Mouse (Mus musculus): ENCODE measurements at regions not wholly inside any gene's neighbourhood (a gene's known extent, or its start where the extent isn't known, plus 50 kb on each side); places are given as distances from the start of the nearest gene placed in this dataset.

DNA sequence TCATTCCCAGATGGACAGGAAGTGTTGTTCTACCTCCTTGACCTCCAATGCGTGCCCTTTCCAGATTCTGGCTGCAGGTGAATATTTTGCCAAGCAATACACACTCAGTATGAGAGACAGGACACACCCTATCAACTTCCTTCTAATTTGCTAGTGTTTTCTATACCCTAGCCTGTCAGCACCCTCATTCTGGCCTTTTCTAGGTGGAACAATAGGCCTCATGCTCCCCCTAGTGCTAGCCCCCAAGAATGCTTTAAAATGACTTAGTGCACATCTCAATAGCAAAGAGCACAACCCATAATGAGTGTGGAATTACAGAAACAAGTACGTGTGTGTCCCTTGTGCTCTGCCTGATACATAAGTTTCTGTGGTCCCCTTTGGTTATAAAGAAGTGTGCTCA, 161.1 kb downstream of the Ibtk start:
- WGBS = 47% methylated on average over 2 of the region's 2 CpGs
- no peak overlapping the region for H3K4me3 ChIP-seq

DNA sequence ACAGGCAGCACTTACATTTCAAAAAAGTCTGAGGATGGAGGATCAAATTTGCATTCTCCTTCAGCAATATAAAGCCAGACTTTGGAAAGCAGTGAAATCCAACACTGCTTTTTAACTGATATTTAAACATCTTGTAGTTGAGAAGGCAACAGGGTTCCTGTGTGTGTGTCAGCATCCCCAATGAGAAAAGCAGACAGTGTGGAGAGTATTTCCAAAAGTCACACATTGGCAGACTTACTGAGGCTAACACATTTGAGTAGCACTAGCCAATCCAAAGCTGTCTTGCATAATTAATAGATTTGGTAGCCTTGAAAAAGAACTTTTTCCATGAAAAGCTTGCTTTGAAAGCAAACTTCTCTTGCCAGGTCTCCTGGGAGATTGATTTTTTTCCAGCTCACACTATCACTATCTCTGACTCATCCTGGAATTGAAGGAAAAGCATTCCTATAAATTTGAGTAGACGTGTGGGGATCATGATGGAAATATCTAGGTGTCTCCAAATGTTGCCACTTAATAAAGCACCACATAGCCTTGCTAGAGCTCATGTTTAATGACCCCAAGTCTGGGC, 168.0 kb downstream of the Ibtk start:
- no peak for ATAC-seq (ENCODE audit: extremely low read depth, insufficient number of reproducible peaks, low FRiP score, low TSS enrichment)
- Histone ChIP-seq H3K4me1 (no peaks in the 10 kb centered on the region; the same call in 1 of the 2 replicates), H3K9me3 (peaks cover 8% of the 10 kb centered on the region), H3K27ac (replicated peaks) (no peak overlapping the region), H3K36me3 (0 out of 2 replicates have a peak, but pooled peaks cover 5% of the 10 kb centered on the region), H3K9ac (no peak overlapping the region), H3K4me2 (no peak overlapping the region), H3K27me3 (replicated peaks) (no peaks in the 10 kb centered on the region), H3K4me3 (no peak overlapping the region)
- 37% methylated on average over 1 of the region's 1 CpGs for WGBS

More for the DNA sequence above, 161.1 kb downstream of the Ibtk start:
- H3K4me2 ChIP-seq = no peak overlapping the region
- peaks cover 8% of the 10 kb centered on the region for H3K9me3 ChIP-seq
- no peak for ATAC-seq (ENCODE audit: extremely low read depth, insufficient number of reproducible peaks, low FRiP score, low TSS enrichment)
- H3K27me3 ChIP-seq (replicated peaks) = no peaks in the 10 kb centered on the region
- H3K36me3 ChIP-seq = 0 out of 2 replicates have a peak, but pooled peaks cover 5% of the 10 kb centered on the region
- no peak overlapping the region for H3K9ac ChIP-seq
- peaks cover 13% of the 10 kb centered on the region for H3K4me1 ChIP-seq
- no peak overlapping the region for H3K27ac ChIP-seq (replicated peaks)

DNA sequence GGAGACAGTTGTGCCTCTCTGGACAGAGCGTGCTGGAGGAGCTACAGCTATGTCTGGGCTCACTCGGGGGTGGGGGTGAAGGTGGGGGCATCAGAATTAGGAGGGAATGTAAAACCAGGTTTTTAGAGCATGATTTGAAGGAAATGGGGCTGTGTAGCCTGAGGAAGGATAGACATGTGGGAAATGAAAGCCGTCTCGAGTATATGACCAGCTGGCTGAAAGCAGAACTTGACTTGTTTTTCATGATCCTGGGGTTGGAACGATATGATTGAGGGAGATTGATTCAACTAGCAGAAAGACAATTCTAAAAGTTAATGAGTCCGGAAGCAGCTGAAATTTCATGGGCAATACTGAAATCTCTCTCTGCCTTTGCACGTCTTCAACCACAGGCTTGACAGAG, 171.3 kb downstream of the Ibtk start:
- WGBS = 85% methylated on average over 7 of the region's 7 CpGs

DNA sequence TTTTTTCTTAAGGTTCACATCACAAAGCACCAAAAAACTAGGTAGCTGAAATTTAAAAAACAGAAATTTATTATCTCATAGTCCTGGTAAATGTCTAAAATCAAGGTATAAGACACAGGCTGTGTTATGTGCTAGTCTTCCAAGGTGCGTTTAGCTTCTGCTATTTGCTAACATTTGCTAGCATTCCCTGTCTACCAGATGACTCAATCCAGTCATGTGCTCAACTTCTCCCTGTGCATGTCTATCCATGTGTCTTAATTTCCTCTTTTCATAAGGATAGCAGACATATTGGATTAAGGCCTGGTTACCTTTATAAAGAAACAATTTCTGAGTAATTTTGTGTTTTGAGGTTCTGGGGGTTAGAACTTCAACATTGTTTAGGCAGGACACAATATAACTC, 171.8 kb downstream of the Ibtk start:
- no peak overlapping the region for H3K4me2 ChIP-seq
- no peak overlapping the region for H3K9ac ChIP-seq
- no peak for ATAC-seq (ENCODE audit: extremely low read depth, insufficient number of reproducible peaks, low FRiP score, low TSS enrichment)
- no peaks in the 10 kb centered on the region for H3K36me3 ChIP-seq
- no peaks in the 10 kb centered on the region for H3K9me3 ChIP-seq
- H3K27ac ChIP-seq (replicated peaks) = no peak overlapping the region
- WGBS = 83% methylated on average over 1 of the region's 1 CpGs
- no peak overlapping the region for H3K4me3 ChIP-seq
- no peaks in the 10 kb centered on the region; the same call in 1 of the 2 replicates for H3K4me1 ChIP-seq
- H3K27me3 ChIP-seq (replicated peaks) = no peaks in the 10 kb centered on the region

More for the DNA sequence above, 171.3 kb downstream of the Ibtk start:
- Histone ChIP-seq H3K4me1 (no peaks in the 10 kb centered on the region; the same call in 1 of the 2 replicates), H3K4me3 (no peak overlapping the region), H3K27ac (replicated peaks) (no peak overlapping the region), H3K27me3 (replicated peaks) (no peaks in the 10 kb centered on the region), H3K9ac (no peak overlapping the region), H3K4me2 (no peak overlapping the region), H3K9me3 (no peaks in the 10 kb centered on the region), H3K36me3 (no peaks in the 10 kb centered on the region)
- ATAC-seq (ENCODE audit: extremely low read depth, insufficient number of reproducible peaks, low FRiP score, low TSS enrichment) = no peak

DNA sequence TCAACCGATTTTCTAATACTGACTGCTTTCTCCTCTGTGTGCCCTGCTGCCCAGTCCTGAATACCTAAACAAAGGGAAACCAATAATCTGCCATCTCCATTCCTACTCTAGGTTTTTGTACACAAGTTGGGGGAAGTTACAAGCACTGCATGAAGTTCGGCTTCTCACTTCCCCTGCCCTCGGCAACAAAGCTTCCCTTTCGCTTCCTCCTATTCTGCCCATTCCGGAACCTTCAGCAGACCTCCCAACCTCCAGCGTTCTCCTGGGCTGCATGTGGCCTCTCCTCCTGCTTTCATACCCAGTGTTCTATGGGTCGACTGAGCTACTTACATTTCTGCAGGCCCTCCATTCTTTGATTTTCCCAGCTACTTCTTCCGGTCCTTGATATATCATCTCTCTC, 180.3 kb downstream of the Ibtk start:
- no peak overlapping the region for H3K27ac ChIP-seq (replicated peaks)
- 78% methylated on average over 8 of the region's 8 CpGs for WGBS

DNA sequence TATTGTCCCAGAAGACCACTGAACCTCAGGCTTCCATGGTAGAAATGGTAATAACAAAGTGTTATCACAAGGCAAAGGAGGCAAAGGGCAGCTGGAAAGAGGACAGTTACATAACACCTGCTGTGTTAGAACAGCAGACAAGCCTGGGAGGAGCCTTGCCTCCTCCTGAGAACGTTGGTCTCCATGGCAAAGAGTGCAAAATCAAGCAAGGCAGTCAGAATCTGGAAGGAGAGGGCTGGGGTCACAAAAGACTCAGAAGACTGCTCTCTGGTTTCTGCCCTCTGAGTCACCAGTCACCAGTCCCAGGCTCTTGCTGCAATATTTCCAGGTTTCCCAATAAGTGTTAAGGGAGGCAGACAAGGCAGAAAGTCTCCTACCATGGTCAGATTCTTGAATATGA, 197.3 kb downstream of the Ibtk start:
- 22% methylated on average over 1 of the region's 1 CpGs for WGBS
- Histone ChIP-seq H3K27me3 (replicated peaks) (no peaks in the 10 kb centered on the region), H3K36me3 (no peaks in the 10 kb centered on the region), H3K4me3 (no peak overlapping the region), H3K4me2 (no peak overlapping the region), H3K27ac (replicated peaks) (no peak overlapping the region), H3K9me3 (no peaks in the 10 kb centered on the region), H3K9ac (no peak overlapping the region), H3K4me1 (peaks cover 5% of the 10 kb centered on the region)
- no peak for ATAC-seq (ENCODE audit: extremely low read depth, insufficient number of reproducible peaks, low FRiP score, low TSS enrichment)

More for the DNA sequence above, 180.3 kb downstream of the Ibtk start:
- no peaks in the 10 kb centered on the region for H3K27me3 ChIP-seq (replicated peaks)
- no peak overlapping the region for H3K9ac ChIP-seq
- no peaks in the 10 kb centered on the region for H3K4me1 ChIP-seq
- H3K36me3 ChIP-seq = no peaks in the 10 kb centered on the region
- no peaks in the 10 kb centered on the region for H3K9me3 ChIP-seq
- no peak overlapping the region for H3K4me2 ChIP-seq
- H3K4me3 ChIP-seq = no peak overlapping the region
- ATAC-seq (ENCODE audit: extremely low read depth, insufficient number of reproducible peaks, low FRiP score, low TSS enrichment) = no peak

DNA sequence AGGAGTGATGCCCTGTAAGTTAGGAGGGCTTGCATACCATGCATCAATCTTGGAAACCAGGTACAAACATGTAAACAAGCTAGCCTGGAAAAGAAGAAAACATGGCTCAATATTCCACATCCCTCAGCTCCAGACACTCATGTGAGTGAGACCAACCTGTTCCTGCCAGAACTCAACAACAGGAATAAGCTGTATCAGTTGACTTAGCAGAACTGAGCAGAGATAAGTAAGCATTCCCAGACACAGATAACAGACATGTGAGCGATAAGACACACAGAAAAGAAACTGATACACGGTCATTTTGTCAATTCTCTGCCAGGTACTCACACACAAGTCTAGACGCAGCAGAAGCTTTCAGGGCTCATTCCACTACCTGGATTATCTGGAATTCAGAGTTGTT, 198.7 kb downstream of the Ibtk start:
- H3K4me2 ChIP-seq = no peak overlapping the region
- 23% methylated on average over 3 of the region's 3 CpGs for WGBS
- H3K4me3 ChIP-seq = no peak overlapping the region
- no peaks in the 10 kb centered on the region for H3K9me3 ChIP-seq
- no peak overlapping the region for H3K9ac ChIP-seq
- no peak overlapping the region for H3K27ac ChIP-seq (replicated peaks)
- H3K4me1 ChIP-seq = peaks cover 5% of the 10 kb centered on the region
- no peak for ATAC-seq (ENCODE audit: extremely low read depth, insufficient number of reproducible peaks, low FRiP score, low TSS enrichment)
- H3K36me3 ChIP-seq = no peaks in the 10 kb centered on the region
- no peaks in the 10 kb centered on the region for H3K27me3 ChIP-seq (replicated peaks)

DNA sequence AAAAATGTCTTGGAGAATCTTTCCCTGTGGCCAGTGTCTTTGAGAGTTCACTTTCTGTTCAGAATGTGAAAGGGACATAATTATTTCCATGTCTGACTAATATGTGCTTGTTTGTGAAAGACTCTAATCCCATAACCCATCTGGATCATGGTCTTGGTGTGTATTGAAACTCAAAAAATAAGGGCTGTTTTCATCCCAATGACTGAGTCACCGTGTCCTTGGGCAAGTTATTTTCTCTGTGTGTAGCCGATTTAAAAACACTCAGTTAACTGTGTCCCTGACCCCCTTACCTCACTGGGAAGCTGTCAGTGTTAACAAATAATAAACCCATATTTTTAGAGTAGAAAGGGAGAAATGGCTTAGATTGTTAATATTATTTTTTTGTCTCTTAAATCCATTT, 202.9 kb downstream of the Ibtk start:
- Histone ChIP-seq H3K9ac (no peak overlapping the region), H3K9me3 (no peaks in the 10 kb centered on the region), H3K4me3 (no peak overlapping the region), H3K4me1 (peaks cover 5% of the 10 kb centered on the region), H3K27ac (replicated peaks) (no peak overlapping the region), H3K36me3 (no peaks in the 10 kb centered on the region), H3K4me2 (no peak overlapping the region), H3K27me3 (replicated peaks) (no peaks in the 10 kb centered on the region)
- 80% methylated on average over 2 of the region's 2 CpGs for WGBS
- ATAC-seq (ENCODE audit: extremely low read depth, insufficient number of reproducible peaks, low FRiP score, low TSS enrichment) = no peak

DNA sequence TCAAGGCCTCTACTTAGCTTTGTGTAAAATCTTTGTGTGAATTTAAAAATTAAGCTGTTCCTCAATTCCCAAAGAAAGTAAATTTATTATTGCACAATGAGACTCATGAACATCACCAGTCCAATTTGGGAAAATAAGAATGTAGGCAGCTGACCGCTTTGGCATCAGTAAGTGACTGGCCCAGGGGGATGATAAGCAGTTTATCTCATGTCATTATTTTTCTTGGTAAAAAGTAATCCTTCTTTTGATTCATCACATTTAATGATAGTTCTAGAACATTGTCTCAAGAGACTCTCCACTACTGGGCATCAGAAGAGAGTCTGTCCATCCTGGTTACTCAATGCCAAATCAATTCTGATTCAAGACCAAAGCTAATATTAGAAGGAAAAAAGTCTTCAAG, 203.6 kb downstream of the Ibtk start:
- Histone ChIP-seq H3K4me2 (no peak overlapping the region), H3K4me3 (no peak overlapping the region), H3K36me3 (no peaks in the 10 kb centered on the region), H3K9me3 (no peaks in the 10 kb centered on the region), H3K27ac (replicated peaks) (no peak overlapping the region), H3K9ac (no peak overlapping the region), H3K4me1 (peaks cover 4% of the 10 kb centered on the region), H3K27me3 (replicated peaks) (no peaks in the 10 kb centered on the region)
- 77% methylated on average over 1 of the region's 1 CpGs for WGBS
- ATAC-seq (ENCODE audit: extremely low read depth, insufficient number of reproducible peaks, low FRiP score, low TSS enrichment) = no peak

DNA sequence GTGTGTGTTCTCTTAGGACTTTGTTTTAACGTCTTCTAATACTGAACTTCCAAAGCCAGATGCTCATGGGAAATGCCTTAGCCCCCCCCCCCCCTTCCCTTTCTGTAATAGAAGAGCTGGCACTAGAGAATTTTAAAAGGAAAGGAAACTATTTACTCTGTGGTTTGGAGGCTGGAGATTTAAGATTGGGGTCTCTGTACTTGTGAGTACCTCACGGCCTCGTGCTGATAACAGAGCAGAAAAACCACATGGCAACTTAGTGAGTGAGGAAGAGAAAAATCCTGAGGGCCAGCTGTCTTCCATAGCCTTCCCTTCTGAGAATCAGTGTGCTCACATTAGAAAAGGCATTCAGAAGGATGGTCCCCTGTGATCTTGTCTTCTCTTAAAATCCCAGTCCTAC, 210.6 kb downstream of the Ibtk start:
- 34% methylated on average over 3 of the region's 3 CpGs for WGBS
- H3K36me3 ChIP-seq = no peaks in the 10 kb centered on the region
- H3K27ac ChIP-seq (replicated peaks) = no peak overlapping the region
- H3K4me2 ChIP-seq = no peak overlapping the region
- no peaks in the 10 kb centered on the region for H3K9me3 ChIP-seq
- no peak overlapping the region for H3K4me3 ChIP-seq
- no peaks in the 10 kb centered on the region for H3K27me3 ChIP-seq (replicated peaks)
- no peak for ATAC-seq (ENCODE audit: extremely low read depth, insufficient number of reproducible peaks, low FRiP score, low TSS enrichment)
- no peak overlapping the region for H3K9ac ChIP-seq
- H3K4me1 ChIP-seq = no peaks in the 10 kb centered on the region

DNA sequence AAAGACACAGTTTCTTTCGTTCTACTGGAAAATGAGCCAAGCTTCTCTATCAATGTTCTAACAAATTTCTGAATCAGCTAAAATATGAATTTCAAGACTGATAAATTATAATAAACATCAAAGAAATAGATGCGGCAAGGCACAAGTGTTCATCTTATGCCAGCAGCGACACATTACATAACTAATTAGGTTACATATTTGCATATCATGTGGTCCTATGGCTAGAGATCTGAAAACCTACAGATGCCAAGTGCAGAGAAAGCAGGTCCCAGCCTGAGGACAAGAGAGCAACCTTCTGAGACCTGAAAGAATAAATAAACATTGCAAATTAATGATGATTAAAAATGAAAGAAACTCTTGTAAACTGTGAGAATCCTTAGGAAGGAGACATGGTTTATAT, 201.3 kb upstream of the Tent5a start:
- H3K9me3 ChIP-seq = no peaks in the 10 kb centered on the region
- H3K4me3 ChIP-seq = no peak overlapping the region
- H3K4me2 ChIP-seq = no peak overlapping the region
- no peaks in the 10 kb centered on the region for H3K27me3 ChIP-seq (replicated peaks)
- ATAC-seq (ENCODE audit: extremely low read depth, insufficient number of reproducible peaks, low FRiP score, low TSS enrichment) = no peak
- H3K9ac ChIP-seq = no peak overlapping the region
- H3K27ac ChIP-seq (replicated peaks) = no peak overlapping the region
- WGBS = 85% methylated on average over 3 of the region's 3 CpGs
- no peaks in the 10 kb centered on the region for H3K36me3 ChIP-seq
- H3K4me1 ChIP-seq = no peaks in the 10 kb centered on the region

DNA sequence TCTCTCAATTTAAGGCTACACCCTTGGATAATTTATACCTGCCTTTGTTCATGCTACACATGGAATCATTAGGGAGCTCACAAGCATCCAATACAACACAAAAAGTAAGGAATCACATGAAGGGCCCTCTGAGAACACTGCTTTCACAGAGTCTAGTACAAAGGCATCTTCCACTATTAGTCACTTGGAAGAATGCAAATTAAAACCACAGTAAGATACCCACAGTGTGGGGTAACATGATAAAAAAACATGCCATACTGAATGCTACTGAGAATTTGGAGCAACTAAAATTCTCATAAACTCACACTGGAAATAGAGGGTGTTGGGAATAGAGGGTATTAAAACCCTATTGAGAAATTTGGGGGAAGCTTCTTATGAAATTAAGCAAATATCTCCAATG, 197.6 kb upstream of the Tent5a start:
- no peak for ATAC-seq (ENCODE audit: extremely low read depth, insufficient number of reproducible peaks, low FRiP score, low TSS enrichment)
- no peak overlapping the region for H3K9ac ChIP-seq
- no peaks in the 10 kb centered on the region for H3K36me3 ChIP-seq
- no peaks in the 10 kb centered on the region for H3K9me3 ChIP-seq
- H3K27me3 ChIP-seq (replicated peaks) = no peaks in the 10 kb centered on the region
- H3K27ac ChIP-seq (replicated peaks) = no peak overlapping the region
- H3K4me2 ChIP-seq = no peak overlapping the region
- no peaks in the 10 kb centered on the region for H3K4me1 ChIP-seq
- H3K4me3 ChIP-seq = no peak overlapping the region
